In the genomic region with DNA sequence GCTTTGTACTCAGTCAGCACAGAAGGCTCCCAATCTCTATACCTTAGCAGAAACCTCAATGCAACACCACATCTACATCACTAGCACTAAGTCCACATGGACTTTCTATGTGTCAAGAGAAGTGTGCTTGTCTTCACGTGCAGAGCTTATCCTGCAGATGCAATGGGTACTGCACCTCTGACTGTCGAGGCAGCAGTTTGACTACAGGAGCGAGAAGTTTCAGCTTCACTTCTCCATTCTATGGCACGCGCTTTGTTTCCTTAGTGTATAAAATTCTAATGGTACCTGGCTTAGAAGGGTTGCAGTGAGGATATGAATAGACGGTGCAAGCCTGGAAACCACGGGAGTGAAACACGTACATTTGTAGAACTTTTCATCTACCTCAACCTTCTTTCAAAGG, we compare ENCODE assay signal across 25 mouse cellular contexts.
A peak's percentile ranks its signal among the peaks of the same experiment; 100 is the strongest.
DNase-seq lines count a peak whose midpoint lies in the region; ATAC-seq and TF ChIP-seq lines count a peak whose summit lies in the region.
"Had no signal": no experiment of that assay in that cellular context is flagged by ENCODE, and none has a peak within 500 bp of the region (broad histone marks: within the 10 kb centered on the region; RNA-seq: fewer than 3 reads in every experiment).

No protein-coding gene starts in this region.

- no peak overlapping the region for H3K4me3 ChIP-seq in heart, embryonic 16.5 days (ENCODE audit: low read length)
- H3K4me3 ChIP-seq in lung, adult 2 months (replicated peaks; ENCODE audit: extremely low read depth, low read depth, low read length), result peak overlapping the region; percentile 62
- no peak overlapping the region for H3K4me3 ChIP-seq in CH12.LX (replicated peaks in 1 of 3; ENCODE audit: low read depth in 2 of 3, low read length in 2 of 3, poor library complexity in 1 of 3)
- H3K4me3 ChIP-seq: forebrain, embryonic 10.5 days; left cerebral cortex, adult 2 months; stomach, embryonic 15.5 days had no signal

- no peak for TF ChIP-seq RAD21 in CH12.LX (IDR thresholded peaks at IDR 0.05; ENCODE audit: low read depth, low read length)

- intact Hi-C loops in heart, postnatal 36 days (cut with DNase I), result loop anchor here (5.0 kb wide), 2 partner anchors 39 to 124 kb away; no protein-coding TSS in a partner anchor

- dilution Hi-C loops in CH12.LX (cut with MboI; ENCODE audit: extremely low pct_ligation_motif_present, extremely low pct_unique_long_range_greater_than_20kb, low sequenced_read_pairs), result no loop called here

- in situ Hi-C loops in CH12.LX (cut with MboI; ENCODE audit: low pct_ligation_motif_present, low pct_unique_long_range_greater_than_20kb, low sequenced_read_pairs), result no loop called here

- 0 out of 2 replicates have a peak, but pooled peaks cover 4% of the 10 kb centered on the region for H3K4me1 ChIP-seq in heart, embryonic 16.5 days (ENCODE audit: control insufficient read depth, insufficient read depth, low read length)
- peaks cover 2% of the 10 kb centered on the region; the same call in 1 of the 2 replicates for H3K4me1 ChIP-seq in lung, adult 2 months (ENCODE audit: control insufficient read depth, insufficient read depth, low read length)
- peaks cover 6 to 26% of the 10 kb centered on the region in 2 experiments for H3K4me1 ChIP-seq in CH12.LX (ENCODE audit: control insufficient read depth in 1 of 2, insufficient read depth in 2 of 2)
- H3K4me1 ChIP-seq: forebrain, embryonic 10.5 days; stomach, embryonic 15.5 days had no signal

- DNase-seq in heart, adult 11 months, result peak; percentile 51
- no peak for DNase-seq in heart, postnatal 4 days
- no peak for DNase-seq in heart, postnatal 36 days
- no peak for DNase-seq in lung, adult 2 months
- DNase-seq in lung, postnatal 14 days, result no peak
- peak; percentile 63 for DNase-seq in CH12.LX (ENCODE audit: extremely low read depth)
- DNase-seq in frontal cortex, postnatal 10 days (ENCODE audit: low spot score in 2 of 2), result no peak
- DNase-seq: adrenal gland, postnatal 36 days; cerebellum, adult 18-20 months; cerebellum, postnatal 25 days; embryo, embryonic 11 days; forebrain, postnatal 0 days; kidney, adult 11 months; kidney, postnatal 36 days; layer of hippocampus, adult 9-11 months; left cerebral cortex, postnatal 4 days; liver; right cerebral cortex, postnatal 25 days; thymus, adult 2 months had no signal

- no peak for TF ChIP-seq CTCF in lung, adult 2 months (IDR thresholded peaks at IDR 0.05; ENCODE audit: insufficient read depth, low read length)
- TF ChIP-seq CTCF in CH12.LX (conservative IDR thresholded peaks at IDR 0.05 in 1 of 2, IDR thresholded peaks at IDR 0.05 in 1 of 2; ENCODE audit: low read depth in 2 of 2, low read length in 2 of 2), result no peak

- WGBS in heart, embryonic 16.5 days, result 81% methylated on average over 8 of the region's 8 CpGs
- 60% methylated on average over 8 of the region's 8 CpGs for WGBS in lung, adult 2 months

- H3K36me3 ChIP-seq in heart, embryonic 16.5 days (ENCODE audit: control insufficient read depth, insufficient read depth), result no peaks in the 10 kb centered on the region
- H3K36me3 ChIP-seq in CH12.LX (replicated peaks in 1 of 2; ENCODE audit: control insufficient read depth in 1 of 2, insufficient read depth in 1 of 2, low read length in 1 of 2), result no peaks in the 10 kb centered on the region
- H3K36me3 ChIP-seq: forebrain, embryonic 10.5 days; stomach, embryonic 15.5 days had no signal

- no peaks in the 10 kb centered on the region for H3K27me3 ChIP-seq in heart, embryonic 16.5 days (ENCODE audit: control insufficient read depth, insufficient read depth, low read length)
- no peaks in the 10 kb centered on the region for H3K27me3 ChIP-seq in CH12.LX (replicated peaks)
- H3K27me3 ChIP-seq: stomach, embryonic 15.5 days had no signal

- TF ChIP-seq POLR2A in lung, adult 2 months (IDR thresholded peaks at IDR 0.05; ENCODE audit: borderline replicate concordance, extremely low read depth, low read depth, low read length), result no peak
- no peak for TF ChIP-seq POLR2A in CH12.LX (IDR thresholded peaks at IDR 0.05; ENCODE audit: low read depth, low read length)

- H3K9me3 ChIP-seq in heart, embryonic 16.5 days (replicated peaks; ENCODE audit: control insufficient read depth, low read length), result no peaks in the 10 kb centered on the region
- no peaks in the 10 kb centered on the region for H3K9me3 ChIP-seq in CH12.LX (replicated peaks; ENCODE audit: low read length)
- H3K9me3 ChIP-seq: forebrain, embryonic 10.5 days; stomach, embryonic 15.5 days had no signal

- no peak for ATAC-seq in heart, embryonic 16.5 days (replicated peaks; ENCODE audit: extremely low read depth, insufficient read depth, low FRiP score)
- ATAC-seq: forebrain, postnatal 0 days; hindbrain, postnatal 0 days had no signal

- no peaks in the 10 kb centered on the region for H3K79me2 ChIP-seq in CH12.LX (replicated peaks; ENCODE audit: control insufficient read depth, extremely low read depth, insufficient read depth, poor library complexity, severe bottlenecking)

- H3K27ac ChIP-seq in heart, embryonic 16.5 days (ENCODE audit: low read length), result no peak overlapping the region
- H3K27ac ChIP-seq in CH12.LX (ENCODE audit: insufficient read depth, low read depth), result no peak overlapping the region
- H3K27ac ChIP-seq: forebrain, embryonic 10.5 days; hindbrain, postnatal 0 days; left cerebral cortex, adult 2 months; stomach, embryonic 15.5 days had no signal

- no peak; the same call in 1 of the 2 replicates for TF ChIP-seq EP300 in CH12.LX (IDR thresholded peaks at IDR 0.05; ENCODE audit: low read length)

- H3K9ac ChIP-seq in heart, embryonic 16.5 days (ENCODE audit: low read length), result no peak overlapping the region
- no peak overlapping the region for H3K9ac ChIP-seq in CH12.LX (ENCODE audit: insufficient read depth, low read depth)
- H3K9ac ChIP-seq: forebrain, postnatal 0 days; stomach, embryonic 15.5 days had no signal

- peak overlapping the region; percentile 24 for H3K4me2 ChIP-seq in heart, embryonic 16.5 days (ENCODE audit: low read depth, low read length)
- H3K4me2 ChIP-seq in CH12.LX (ENCODE audit: insufficient read depth, low read depth, poor library complexity, severe bottlenecking), result peak overlapping the region; percentile 65; the same call in 1 of the 2 replicates
- H3K4me2 ChIP-seq: midbrain, embryonic 11.5 days; stomach, embryonic 15.5 days had no signal

TF ChIP-seq in CH12.LX, 34 proteins besides CTCF, POLR2A, EP300 and RAD21:
- TF ChIP-seq CHD1 (IDR thresholded peaks at IDR 0.05; ENCODE audit: low read depth, low read length), result no peak
- no peak for TF ChIP-seq ZMIZ1 (IDR thresholded peaks at IDR 0.05; ENCODE audit: low read depth, low read length)
- peak; percentile 43; the same call in 1 of the 2 replicates for TF ChIP-seq IRF4 (IDR thresholded peaks at IDR 0.05; ENCODE audit: low read depth, low read length)
- no peak for TF ChIP-seq SIN3A (IDR thresholded peaks at IDR 0.05; ENCODE audit: low read length)
- peak; percentile 51; the same call in 1 of the 2 replicates for TF ChIP-seq ETS1 (conservative IDR thresholded peaks at IDR 0.05; ENCODE audit: low read depth, low read length)
- TF ChIP-seq MAX (IDR thresholded peaks at IDR 0.05; ENCODE audit: low read length), result peak; percentile 49; the same call in 1 of the 2 replicates
- 0 out of 2 replicates have a peak, but pooled peaks have one; percentile 40 for TF ChIP-seq MYC (IDR thresholded peaks at IDR 0.05; ENCODE audit: low read depth, low read length)
- TF ChIP-seq BHLHE40 (IDR thresholded peaks at IDR 0.05; ENCODE audit: low read depth, low read length), result peak; percentile 97
TF ChIP-seq in CH12.LX: peak in this region for 5.

Comparison
In these comparisons a context has a peak if more than half of its experiments do, and no peak if none do; other contexts are left out.
1. DNase-seq: peak in heart, adult 11 months (single experiment) and CH12.LX (single experiment); none in heart, postnatal 4 days (single experiment), heart, postnatal 36 days (0 of 2), lung, adult 2 months (single experiment), lung, postnatal 14 days (single experiment) and frontal cortex, postnatal 10 days (0 of 2).